Mouse (Mus musculus): ENCODE measurements around the gene Map4k5.

The Map4k5 gene

GRCm38 (mm10) chr12:69789766-69790529, 103.1 kb downstream of the Map4k5 start:
- CTCF ChIA-PET, result no interaction called here

GRCm38 (mm10) chr12:69788380-69788779, 104.6 kb downstream of the Map4k5 start:
- CTCF ChIA-PET, result no interaction called here

GRCm38 (mm10) chr12:69785471-69785870, 107.5 kb downstream of the Map4k5 start:
- CTCF ChIA-PET, result no interaction called here

GRCm38 (mm10) chr12:69783247-69784025, 109.6 kb downstream of the Map4k5 start:
- CTCF ChIA-PET, result no interaction called here

GRCm38 (mm10) chr12:69781935-69782650, 110.9 kb downstream of the Map4k5 start:
- CTCF ChIA-PET, result no interaction called here

- CTCF ChIA-PET, result no interaction called here
Observed at GRCm38 (mm10) chr12:69781480-69781879, 111.5 kb downstream of the Map4k5 start.

GRCm38 (mm10) chr12:69777957-69778356, 115.0 kb downstream of the Map4k5 start:
- CTCF ChIA-PET, result no interaction called here

- CTCF ChIA-PET, result no interaction called here
Observed at GRCm38 (mm10) chr12:69777341-69777730, 115.7 kb downstream of the Map4k5 start.

- CTCF ChIA-PET, result no interaction called here
Observed at GRCm38 (mm10) chr12:69776607-69777340, 116.2 kb downstream of the Map4k5 start.

- CTCF ChIA-PET, result no interaction called here
Observed at GRCm38 (mm10) chr12:69768841-69769240, 124.2 kb downstream of the Map4k5 start.

- CTCF ChIA-PET, result no interaction called here
Observed at GRCm38 (mm10) chr12:69767476-69768258, 125.3 kb downstream of the Map4k5 start.

GRCm38 (mm10) chr12:69766185-69766904, 126.7 kb downstream of the Map4k5 start:
- CTCF ChIA-PET, result no interaction called here

- CTCF ChIA-PET, result no interaction called here
Observed at GRCm38 (mm10) chr12:69765543-69765942, 127.5 kb downstream of the Map4k5 start.

GRCm38 (mm10) chr12:69761603-69762002, 131.4 kb downstream of the Map4k5 start:
- CTCF ChIA-PET, result interaction anchor here (0.7 kb wide), 1 partner anchor 109 kb away, joined by 4 read pairs; no protein-coding TSS in a partner anchor

- CTCF ChIA-PET, result interaction anchor here (0.7 kb wide), 1 partner anchor 109 kb away, joined by 4 read pairs; no protein-coding TSS in a partner anchor
Observed at GRCm38 (mm10) chr12:69760743-69761406, 132.1 kb downstream of the Map4k5 start.

GRCm38 (mm10) chr12:69760014-69760413, 133.0 kb downstream of the Map4k5 start:
- CTCF ChIA-PET, result no interaction called here

GRCm38 (mm10) chr12:69759267-69759885, 133.6 kb downstream of the Map4k5 start:
- CTCF ChIA-PET, result interaction anchor here (0.5 kb wide), 1 partner anchor 346 kb away, joined by 3 read pairs; no protein-coding TSS in a partner anchor

GRCm38 (mm10) chr12:69758221-69759185, 134.5 kb downstream of the Map4k5 start:
- CTCF ChIA-PET, result interaction anchor here (0.5 to 1.2 kb wide), 3 partner anchors 32 to 347 kb away, joined by 3 to 5 read pairs (median 3); no protein-coding TSS in a partner anchor
